ENCODE assay signal across 8 mouse cellular contexts in the genomic region with DNA sequence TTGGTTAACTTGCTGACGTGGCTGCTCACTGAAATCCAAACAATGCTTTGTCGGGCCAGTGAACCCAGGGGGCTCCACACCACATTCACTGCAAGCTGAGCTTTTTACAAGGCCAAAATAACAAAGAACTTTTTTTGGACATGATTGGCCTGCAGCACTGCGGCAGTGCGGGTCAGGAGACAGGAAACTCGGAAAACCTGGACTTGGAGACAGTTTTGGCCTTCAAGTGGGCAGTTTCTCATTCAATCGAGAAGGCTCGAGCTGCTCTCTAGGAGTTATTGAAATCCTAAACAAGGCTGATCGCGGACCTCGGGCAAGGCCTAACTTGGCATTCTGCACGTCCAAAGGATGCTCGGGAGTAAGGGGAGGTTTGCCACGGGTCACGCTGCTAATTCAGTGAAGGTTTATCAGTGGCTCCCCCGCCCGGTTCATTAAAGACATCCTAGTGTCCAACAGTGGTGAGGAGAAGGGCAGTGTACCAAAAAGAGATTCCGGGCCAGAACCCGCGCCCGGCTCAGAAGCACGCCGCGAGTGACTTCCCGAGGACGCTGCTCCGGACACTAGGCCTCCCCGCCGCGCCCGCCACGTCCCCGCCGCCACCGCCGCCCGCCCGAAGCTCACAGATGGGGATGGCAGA. TPM values are rescaled to one million over a fixed set of nuclear protein-coding genes. Genes with fewer than 3 reads are reported as not detected.
DNase-seq lines count a peak whose midpoint lies in the region; ATAC-seq lines count a peak whose summit lies in the region.

No protein-coding gene starts in this region.

- no peak for DNase-seq in lung, postnatal 25 days (ENCODE audit: low spot score)
- DNase-seq in intestine, embryonic 14.5 days (ENCODE audit: low spot score): no peak
- no peak for DNase-seq in right cerebral cortex, postnatal 10 days (ENCODE audit: low spot score in 2 of 2)

- H3K9me3 ChIP-seq in lung, embryonic 15.5 days: no peaks in the 10 kb centered on the region
- H3K9me3 ChIP-seq in erythroblast, embryonic 14.5 days (ENCODE audit: control insufficient read depth, low read length): no peaks in the 10 kb centered on the region
- no peaks in the 10 kb centered on the region for H3K9me3 ChIP-seq in intestine, embryonic 14.5 days (ENCODE audit: control insufficient read depth, low read length)
- H3K9me3 ChIP-seq in lung, embryonic 16.5 days (ENCODE audit: control insufficient read depth, low read length): no peaks in the 10 kb centered on the region
- H3K9me3 ChIP-seq in stomach, embryonic 14.5 days (ENCODE audit: control insufficient read depth, low read depth, low read length): no peaks in the 10 kb centered on the region

- H3K4me3 ChIP-seq in lung, embryonic 15.5 days: peak overlapping the region; percentile 82
- H3K4me3 ChIP-seq in erythroblast, embryonic 14.5 days (replicated peaks): peak overlapping the region; percentile 92
- peak overlapping the region; percentile 95 for H3K4me3 ChIP-seq in intestine, embryonic 14.5 days (ENCODE audit: low read depth, low read length)
- peak overlapping the region; percentile 69 for H3K4me3 ChIP-seq in lung, embryonic 16.5 days (ENCODE audit: low read length)
- peak overlapping the region; percentile 89 for H3K4me3 ChIP-seq in stomach, embryonic 14.5 days (ENCODE audit: low read depth, low read length)

- peak; percentile 50 for ATAC-seq in lung, embryonic 15.5 days (ENCODE audit: borderline replicate concordance, extremely low read depth, low FRiP score, low TSS enrichment)
- ATAC-seq in activated CD4-positive, CD25-positive, alpha-beta regulatory T cell, adult 4 months: peak; percentile 33
- peak; percentile 56 for ATAC-seq in intestine, embryonic 14.5 days (replicated peaks; ENCODE audit: low FRiP score, low TSS enrichment, low read depth)
- peak; percentile 66 for ATAC-seq in lung, embryonic 16.5 days (ENCODE audit: low read depth)
- peak; percentile 62 for ATAC-seq in stomach, embryonic 14.5 days (ENCODE audit: insufficient number of reproducible peaks, insufficient read depth, low FRiP score, low read depth)

- H3K27me3 ChIP-seq in lung, embryonic 15.5 days: no peaks in the 10 kb centered on the region
- H3K27me3 ChIP-seq in erythroblast, embryonic 14.5 days (ENCODE audit: control insufficient read depth): no peaks in the 10 kb centered on the region
- no peaks in the 10 kb centered on the region for H3K27me3 ChIP-seq in intestine, embryonic 14.5 days (replicated peaks; ENCODE audit: control insufficient read depth, insufficient read depth, low read length)
- no peaks in the 10 kb centered on the region for H3K27me3 ChIP-seq in lung, embryonic 16.5 days (ENCODE audit: control insufficient read depth, insufficient read depth, low read depth, low read length)
- H3K27me3 ChIP-seq in stomach, embryonic 14.5 days (ENCODE audit: control insufficient read depth, insufficient read depth, low read length): no peaks in the 10 kb centered on the region

- H3K36me3 ChIP-seq in lung, embryonic 15.5 days: peaks cover 28% of the 10 kb centered on the region
- H3K36me3 ChIP-seq in erythroblast, embryonic 14.5 days (ENCODE audit: control insufficient read depth): peaks cover 33% of the 10 kb centered on the region
- peaks cover 35% of the 10 kb centered on the region for H3K36me3 ChIP-seq in intestine, embryonic 14.5 days (ENCODE audit: control insufficient read depth, insufficient read depth, low read length)
- H3K36me3 ChIP-seq in lung, embryonic 16.5 days (ENCODE audit: control insufficient read depth, insufficient read depth, low read length): peaks cover 23% of the 10 kb centered on the region
- peaks cover 28% of the 10 kb centered on the region for H3K36me3 ChIP-seq in stomach, embryonic 14.5 days (ENCODE audit: control insufficient read depth, insufficient read depth, low read length)

- H3K4me2 ChIP-seq in lung, embryonic 15.5 days: peak overlapping the region; percentile 63
- H3K4me2 ChIP-seq in intestine, embryonic 14.5 days (ENCODE audit: low read length): peak overlapping the region; percentile 80
- H3K4me2 ChIP-seq in lung, embryonic 16.5 days (ENCODE audit: low read depth, low read length): peak overlapping the region; percentile 86
- peak overlapping the region; percentile 88 for H3K4me2 ChIP-seq in stomach, embryonic 14.5 days (replicated peaks; ENCODE audit: low read depth, low read length)

- H3K4me1 ChIP-seq in lung, embryonic 15.5 days: 0 out of 2 replicates have a peak, but pooled peaks cover 7% of the 10 kb centered on the region
- H3K4me1 ChIP-seq in erythroblast, embryonic 14.5 days (ENCODE audit: control insufficient read depth): peaks cover 16% of the 10 kb centered on the region
- peaks cover 9% of the 10 kb centered on the region; the same call in 1 of the 2 replicates for H3K4me1 ChIP-seq in intestine, embryonic 14.5 days (replicated peaks; ENCODE audit: control insufficient read depth, insufficient read depth, low read length)
- peaks cover 7% of the 10 kb centered on the region; the same call in 1 of the 2 replicates for H3K4me1 ChIP-seq in lung, embryonic 16.5 days (replicated peaks; ENCODE audit: control insufficient read depth, insufficient read depth, low read length)
- H3K4me1 ChIP-seq in stomach, embryonic 14.5 days (ENCODE audit: control insufficient read depth, insufficient read depth, low read length): peaks cover 6% of the 10 kb centered on the region; the same call in 1 of the 2 replicates

- peak overlapping the region; percentile 93 for H3K9ac ChIP-seq in lung, embryonic 15.5 days
- H3K9ac ChIP-seq in intestine, embryonic 14.5 days (ENCODE audit: low read length): peak overlapping the region; percentile 95
- H3K9ac ChIP-seq in lung, embryonic 16.5 days (ENCODE audit: low read length): peak overlapping the region; percentile 87
- peak overlapping the region; percentile 86 for H3K9ac ChIP-seq in stomach, embryonic 14.5 days (replicated peaks; ENCODE audit: low read depth, low read length)

- WGBS in lung, embryonic 15.5 days: under 1% methylated on average over 37 of the region's 37 CpGs
- WGBS in intestine, embryonic 14.5 days: under 1% methylated on average over 37 of the region's 37 CpGs
- under 1% methylated on average over 37 of the region's 37 CpGs for WGBS in lung, embryonic 16.5 days
- under 1% methylated on average over 37 of the region's 37 CpGs for WGBS in stomach, embryonic 14.5 days

- peak overlapping the region; percentile 86 for H3K27ac ChIP-seq in lung, embryonic 15.5 days
- peak overlapping the region; percentile 87 for H3K27ac ChIP-seq in intestine, embryonic 14.5 days (ENCODE audit: low read depth)
- peak overlapping the region; percentile 90 for H3K27ac ChIP-seq in lung, embryonic 16.5 days (ENCODE audit: low read length)
- peak overlapping the region; percentile 89 for H3K27ac ChIP-seq in stomach, embryonic 14.5 days (ENCODE audit: low read length)

RNA-seq across cellular contexts. Expression of a gene that starts 0.5 kb away (rescaled TPM):
- 311 and 314 TPM in 2 replicates for polyA plus RNA-seq in lung, embryonic 15.5 days (2015; fragmentation: Nextera tagmentation; extraction: Ambion mirVana)
- 100 to 1,000 TPM; 148 to 155 TPM for polyA plus RNA-seq in activated CD4-positive, CD25-positive, alpha-beta regulatory T cell, adult 4 months (2017; shearing (Covaris generic))
- polyA plus RNA-seq in erythroblast, embryonic 14.5 days (2012): 0.71 and 0.87 TPM in 2 replicates
- 277 and 279 TPM in 2 replicates for polyA plus RNA-seq in intestine, embryonic 14.5 days (2014; fragmentation: Nextera tagmentation; extraction: Ambion mirVana)
- 301 and 311 TPM in 2 replicates for polyA plus RNA-seq in lung, embryonic 16.5 days (2015; fragmentation: Nextera tagmentation; extraction: Ambion mirVana)
- polyA plus RNA-seq in stomach, embryonic 14.5 days (2014; fragmentation: Nextera tagmentation; extraction: Ambion mirVana): 272 and 305 TPM in 2 replicates

Comparison
In these comparisons a context has a peak if more than half of its experiments do, and no peak if none do; other contexts are left out.
1. RNA of a gene that starts 0.5 kb away (polyA plus RNA-seq): 311 to 314 TPM in lung, embryonic 15.5 days, 301 to 311 TPM in lung, embryonic 16.5 days, 277 to 279 TPM in intestine, embryonic 14.5 days, 272 to 305 TPM in stomach, embryonic 14.5 days and 148 to 155 TPM in activated CD4-positive, CD25-positive, alpha-beta regulatory T cell, adult 4 months; 0.71 to 0.87 TPM in erythroblast, embryonic 14.5 days; every median in the first group is over 10 times any median in the second.
2. Peak in every context shown above with its lines, with median percentiles within 50 percentile points of each other: ATAC-seq, H3K27ac ChIP-seq, H3K4me2 ChIP-seq, H3K4me3 ChIP-seq and H3K9ac ChIP-seq.